Mouse (Mus musculus): Measurements from ENCODE around the gene Irs1.

GRCm38 (mm10) chr1:82188549-82189231, 102.5 kb downstream of the Irs1 start:
- TF ChIP-seq POLR2A (IDR thresholded peaks at IDR 0.05; ENCODE audit: low read depth, low read length) (no peak), CTCF (IDR thresholded peaks at IDR 0.05; ENCODE audit: extremely low read depth, insufficient read length, insufficient replicate concordance, low read depth, low read length) (no peak)
